Mouse (Mus musculus) olfactory bulb, adult 2 months (tissue): ENCODE results near the gene Rhbdl1. TPM values are rescaled to one million over a fixed set of nuclear protein-coding genes. Genes with fewer than 3 reads are reported as not detected.
A peak's percentile ranks its signal among the peaks of the same experiment; 100 is the strongest.
"Not testable (repeated sequence)": the region's sequence is repeated elsewhere in the genome, so short reads cannot be mapped to it uniquely, and the experiment has no call there.

Experiments
- H3K27ac ChIP-seq: fragments of 200-500 bp; 2 replicates; pipeline ENCODE4 v1.5.1; 2012; ENCODE audit warnings: low read depth, low read length; ENCODE audit not compliant: insufficient read depth
- H3K4me1 ChIP-seq: fragments of 200-500 bp; 2 replicates; pipeline ENCODE4 v1.6.1; 2012; ENCODE audit warnings: low read length; ENCODE audit not compliant: control insufficient read depth, insufficient read depth
- H3K4me3 ChIP-seq: fragments of 200-500 bp; 2 replicates; pipeline ENCODE4 v1.5.1; 2012; ENCODE audit warnings: mild to moderate bottlenecking, low read depth, low read length, moderate library complexity; ENCODE audit not compliant: insufficient read depth
- CTCF ChIP-seq: fragments of 200-500 bp; IDR thresholded peaks from 2 replicates; pipeline ENCODE4 v1.5.1; 2012; ENCODE audit warnings: low read depth, mild to moderate bottlenecking, low read length, moderate library complexity; ENCODE audit not compliant: insufficient read depth
- POLR2A ChIP-seq: fragments of 200-500 bp; IDR thresholded peaks from 2 replicates; pipeline ENCODE4 v1.6.1; 2012; ENCODE audit warnings: mild to moderate bottlenecking, low read depth, low read length, moderate library complexity; ENCODE audit not compliant: insufficient read depth
- WGBS: fragments of 180-500 bp; shearing (Covaris S2); methylation state at CpG from one replicate; pipeline ENCODE4 v1.1.7; 2018; 5-methylcytosine and 5-hydroxymethylcytosine counted together
- polyA plus RNA-seq: library from polyadenylated mRNA; stranded (reverse); fragments of >200 nt; gene quantifications from 2 replicates; pipeline ENCODE4 v1.2.4, GENCODE M21; 2012; ENCODE audit warnings: low replicate concordance; ENCODE audit not compliant: missing spikeins, insufficient read depth, insufficient read length

Gene Rhbdl1
- polyA plus RNA-seq, 1 experiment: not detected

GRCm38 (mm10) chr17:25809606-25810340 is 27.3 kb downstream of the Rhbdl1 start:
- H3K4me3 ChIP-seq: peak overlapping the region; percentile 77
- peaks cover 38% of the 10 kb centered on the region for H3K4me1 ChIP-seq
- WGBS: 7% methylated on average over 25 of the region's 25 CpGs
- no peak for TF ChIP-seq POLR2A
- TF ChIP-seq CTCF: no peak
- peak overlapping the region; percentile 76 for H3K27ac ChIP-seq

GRCm38 (mm10) chr17:25808789-25809605 is 28.1 kb downstream of the Rhbdl1 start, which contains the start of gene Fbxl16:
TSS of gene Fbxl16 (plus strand) at chr17:25809085.
- TF ChIP-seq POLR2A (peak; percentile 91), CTCF (0 out of 2 replicates have a peak, but pooled peaks have one; percentile 14)
- under 1% methylated on average over 98 of the region's 100 CpGs for WGBS
- H3K4me1 ChIP-seq: peaks cover 38% of the 10 kb centered on the region
- peak within 1 kb of the TSS; percentile 77 for H3K4me3 ChIP-seq
- peak within 1 kb of the TSS; percentile 86 for H3K27ac ChIP-seq

- Histone ChIP-seq H3K27ac (peak overlapping the region; percentile 86), H3K4me1 (peaks cover 37% of the 10 kb centered on the region), H3K4me3 (no peak overlapping the region)
- 37% methylated on average over 5 of the region's 5 CpGs for WGBS
- no peak for TF ChIP-seq POLR2A
These were observed 29.1 kb downstream of the Rhbdl1 start for GRCm38 (mm10) chr17:25808028-25808427.

GRCm38 (mm10) chr17:25807452-25807851 is 29.6 kb downstream of the Rhbdl1 start:
- H3K4me1 ChIP-seq: peaks cover 39% of the 10 kb centered on the region
- WGBS: 42% methylated on average over 2 of the region's 2 CpGs
- H3K4me3 ChIP-seq, H3K27ac ChIP-seq: not testable (repeated sequence)

- Histone ChIP-seq H3K27ac (no peak overlapping the region), H3K4me3 (no peak overlapping the region), H3K4me1 (peaks cover 34% of the 10 kb centered on the region)
- TF ChIP-seq POLR2A (no peak), CTCF (no peak)
- WGBS: 90% methylated on average over 4 of the region's 4 CpGs
These were observed 30.6 kb downstream of the Rhbdl1 start for GRCm38 (mm10) chr17:25806507-25806906.

GRCm38 (mm10) chr17:25802825-25803517 is 34.1 kb downstream of the Rhbdl1 start:
- TF ChIP-seq CTCF (no peak), POLR2A (no peak)
- 6% methylated on average over 10 of the region's 10 CpGs for WGBS
- Histone ChIP-seq H3K4me1 (peaks cover 17% of the 10 kb centered on the region), H3K4me3 (peak overlapping the region; percentile 34), H3K27ac (peak overlapping the region; percentile 99)

- Histone ChIP-seq H3K4me1 (peaks cover 22% of the 10 kb centered on the region), H3K4me3 (no peak overlapping the region), H3K27ac (no peak overlapping the region)
- 6% methylated on average over 6 of the region's 6 CpGs for WGBS
- TF ChIP-seq CTCF (no peak), POLR2A (no peak)
These were observed 36.1 kb downstream of the Rhbdl1 start for GRCm38 (mm10) chr17:25801029-25801428.

GRCm38 (mm10) chr17:25796951-25797369 is 40.1 kb downstream of the Rhbdl1 start, which contains the start of gene Metrn:
TSS of gene Metrn (minus strand) at chr17:25797136.
- Histone ChIP-seq H3K4me3 (peak within 1 kb of the TSS; percentile 54), H3K27ac (peak within 1 kb of the TSS; percentile 73), H3K4me1 (peaks cover 31% of the 10 kb centered on the region)
- WGBS: under 1% methylated on average over 35 of the region's 35 CpGs
- no peak for TF ChIP-seq CTCF
- no peak for TF ChIP-seq POLR2A

- TF ChIP-seq POLR2A (no peak), CTCF (no peak)
- WGBS: 15% methylated on average over 37 of the region's 37 CpGs
- H3K4me1 ChIP-seq: peaks cover 35% of the 10 kb centered on the region
- peak overlapping the region; percentile 54 for H3K4me3 ChIP-seq
- H3K27ac ChIP-seq: peak overlapping the region; percentile 73
These were observed 40.8 kb downstream of the Rhbdl1 start for GRCm38 (mm10) chr17:25796211-25796771.
